Mouse (Mus musculus): ENCODE data around the gene Wee2.
A peak's percentile ranks its signal among the peaks of the same experiment; 100 is the strongest.

The Wee2 gene

DNA sequence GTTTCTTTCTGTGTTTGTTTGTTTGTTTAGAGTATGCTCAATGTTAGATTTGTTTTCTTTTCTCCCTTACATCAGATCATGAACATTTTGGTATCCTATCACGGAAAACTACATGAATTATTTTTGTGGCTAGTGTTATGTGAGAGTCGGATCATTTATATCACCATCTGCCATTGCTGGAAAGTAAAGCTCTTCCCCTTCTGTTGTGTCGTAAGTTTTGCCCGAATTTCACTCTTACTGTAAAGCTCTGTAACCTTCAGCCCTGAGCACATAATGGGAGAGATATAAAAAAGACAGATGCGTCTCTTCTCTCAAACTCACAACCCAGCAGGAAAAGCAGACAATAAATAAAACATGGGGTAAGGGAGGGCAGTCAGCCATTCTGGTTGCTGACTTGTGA lies at the start of gene Wee2:
Gene Wee2 (plus strand): TSS at position 153 of the 400 bp plus-strand sequence.
- DNase-seq (ENCODE audit: low read depth, low spot score) = no peak

DNA sequence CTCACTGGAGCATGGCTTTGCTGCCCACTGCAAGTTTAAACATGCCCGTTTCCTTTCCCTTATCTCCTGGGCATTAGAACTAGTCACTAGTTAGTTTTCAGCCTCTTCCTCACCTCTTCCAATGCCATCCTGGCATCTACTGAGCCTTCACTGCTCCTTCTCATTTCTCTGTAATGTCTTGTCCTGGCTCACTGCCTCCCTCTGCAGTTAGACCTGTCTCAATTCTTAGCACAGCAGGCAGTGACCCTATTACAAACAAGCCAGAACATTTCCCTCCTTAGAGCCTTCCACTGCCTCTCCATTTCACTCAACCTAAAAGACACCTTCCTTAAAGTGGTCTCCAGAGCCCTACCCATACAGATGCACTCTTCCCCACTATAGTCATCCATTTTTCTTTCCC lies 47.9 kb upstream of the Wee2 start:
- no peak for DNase-seq (ENCODE audit: low read depth, low spot score)

DNA sequence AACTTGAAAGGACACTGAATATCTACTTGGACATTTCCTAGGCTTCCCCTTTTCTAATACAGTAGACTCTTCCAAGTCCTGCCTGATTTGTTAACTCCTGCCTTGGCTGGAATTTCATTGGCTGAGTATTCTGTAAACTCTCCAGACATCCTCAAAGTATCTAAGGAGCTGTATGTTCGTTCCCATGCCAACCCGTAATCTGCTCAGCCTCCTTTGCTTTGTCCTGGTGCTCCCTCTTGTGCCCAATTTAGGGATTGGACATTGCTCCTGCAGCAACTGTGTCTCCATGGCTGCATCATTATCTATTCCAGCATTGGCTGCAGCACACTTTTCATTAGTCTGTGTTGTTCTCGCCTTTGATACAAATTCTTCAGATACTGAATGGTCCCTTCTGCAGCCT lies 45.7 kb upstream of the Wee2 start:
- peak; percentile 64 for DNase-seq (ENCODE audit: low read depth, low spot score)

DNA sequence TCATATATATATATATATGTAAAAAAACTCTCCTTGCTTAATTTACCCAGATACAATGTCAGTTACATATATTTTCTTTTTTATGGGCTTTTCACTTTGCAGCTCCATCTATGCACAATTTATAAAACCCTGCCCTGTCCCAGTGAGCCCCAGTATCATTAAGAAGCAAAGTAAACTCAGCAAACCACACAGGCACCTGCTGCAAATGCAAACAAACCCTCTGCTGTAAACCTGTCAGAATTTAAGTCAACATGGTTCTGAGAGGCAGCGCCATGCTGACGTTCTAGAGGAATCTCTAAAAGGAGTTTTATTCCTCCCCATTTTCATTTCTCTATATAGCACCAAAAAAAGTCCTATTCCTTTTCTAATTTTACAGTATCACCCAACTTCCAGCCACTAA lies 36.9 kb upstream of the Wee2 start:
- DNase-seq (ENCODE audit: low read depth, low spot score) = no peak

DNA sequence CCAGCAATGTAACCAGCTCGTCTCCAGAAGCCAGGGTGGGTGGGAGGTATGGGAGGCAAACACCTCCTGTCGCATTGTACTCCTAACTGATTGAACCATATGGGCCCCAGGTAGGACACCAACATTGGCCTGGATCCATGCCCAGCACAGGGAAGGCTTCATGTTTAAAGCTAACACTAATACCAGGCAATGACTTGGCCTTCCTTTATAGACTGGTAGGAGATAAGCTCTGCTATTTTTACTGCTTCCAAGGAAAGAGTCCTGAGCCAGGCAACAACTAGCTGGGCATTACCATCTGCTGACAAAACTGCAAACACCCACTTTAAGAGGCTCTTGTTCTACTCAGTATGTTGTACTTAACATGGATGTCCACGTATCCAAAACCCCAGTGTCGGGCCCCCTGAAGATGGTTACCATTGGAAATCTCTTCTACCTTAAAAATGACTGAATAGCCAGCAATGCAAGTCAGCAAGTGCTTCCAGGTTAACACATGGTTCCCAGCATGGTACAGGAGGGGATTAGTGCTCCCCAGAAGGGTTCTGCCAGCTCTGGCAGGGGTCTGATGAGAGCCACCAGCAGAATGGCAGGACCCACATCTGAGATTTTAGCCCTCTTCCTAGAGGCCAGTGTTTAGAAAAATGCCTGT lies 35.1 kb upstream of the Wee2 start:
- DNase-seq (ENCODE audit: low read depth, low spot score) = no peak

DNA sequence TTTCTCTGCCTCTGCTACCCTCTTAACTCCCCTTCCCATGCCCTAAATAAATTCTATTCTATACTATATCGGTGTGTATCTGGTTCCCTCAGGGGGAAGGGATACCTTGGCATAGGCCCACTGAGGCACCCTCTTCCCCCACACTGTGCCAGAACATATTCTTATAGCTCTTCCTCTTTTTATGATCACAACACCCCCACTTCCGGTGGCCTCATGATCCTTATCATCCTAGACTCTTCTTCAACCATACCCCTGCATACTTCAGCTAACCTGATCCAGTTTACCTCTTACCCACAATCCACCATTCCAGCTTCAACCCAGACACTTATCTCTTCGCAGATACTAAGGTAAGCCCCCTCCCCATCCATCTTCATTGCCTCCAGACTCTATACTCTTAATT lies 27.8 kb upstream of the Wee2 start:
- DNase-seq (ENCODE audit: low read depth, low spot score) = no peak

DNA sequence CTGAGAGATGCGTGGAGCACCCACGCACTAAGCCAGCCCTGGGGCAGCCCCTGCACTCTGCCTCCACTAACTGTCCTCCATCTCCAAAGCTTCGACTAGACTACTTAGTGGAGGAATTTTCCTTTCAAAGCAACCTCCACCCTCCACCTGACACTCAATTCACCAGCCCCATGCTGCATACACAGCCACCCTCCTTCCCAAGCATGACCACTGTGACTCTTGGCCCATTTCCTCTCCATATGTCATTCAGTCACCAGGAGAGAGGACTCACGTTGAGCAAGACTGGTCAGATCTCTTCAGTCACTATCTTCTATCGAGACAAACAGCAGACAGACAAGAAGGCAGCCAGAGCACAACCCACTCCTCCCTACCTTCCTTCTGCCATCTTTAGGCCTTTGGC lies 25.8 kb upstream of the Wee2 start:
- no peak for DNase-seq (ENCODE audit: low read depth, low spot score)

DNA sequence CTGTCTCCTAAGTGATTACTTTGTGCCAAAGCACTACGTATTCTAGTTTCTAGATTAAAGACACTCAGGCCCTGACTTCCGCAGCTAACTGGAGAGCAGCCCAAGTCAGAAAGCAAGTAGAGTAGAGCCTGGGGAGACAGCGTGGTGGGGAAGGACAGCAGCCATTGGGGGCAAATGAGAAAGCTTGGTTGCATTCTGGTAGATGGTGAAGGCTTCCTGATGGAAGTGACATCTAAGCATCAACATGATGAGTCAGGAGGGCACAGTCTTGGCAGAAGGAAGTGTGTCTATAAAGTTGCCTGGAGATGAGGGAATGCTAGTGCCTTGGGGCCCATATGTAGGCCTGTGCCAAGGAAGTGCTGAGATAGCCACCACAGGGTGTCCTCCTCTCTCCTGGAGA lies 25.3 kb upstream of the Wee2 start:
- DNase-seq (ENCODE audit: low read depth, low spot score) = no peak

DNA sequence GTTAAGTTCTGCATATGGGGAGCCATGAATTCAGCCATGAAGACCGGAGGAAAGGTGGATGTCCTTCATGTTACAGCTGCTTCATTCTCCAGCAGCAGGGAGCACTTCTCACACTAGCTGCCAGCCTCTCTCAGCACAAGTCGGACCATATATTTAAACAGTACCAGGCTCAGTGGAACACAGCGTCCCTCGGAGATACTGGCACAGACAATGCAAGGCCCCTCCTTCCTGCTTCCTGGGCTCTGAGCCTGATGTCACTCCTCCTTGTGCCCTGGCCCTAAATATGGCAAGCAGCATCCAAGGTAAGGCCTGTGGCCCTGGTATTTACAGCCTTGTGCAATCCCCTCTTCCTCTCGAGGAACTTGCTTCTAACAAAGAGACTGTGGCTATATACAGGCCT lies 23.1 kb upstream of the Wee2 start:
- DNase-seq (ENCODE audit: low read depth, low spot score) = no peak

DNA sequence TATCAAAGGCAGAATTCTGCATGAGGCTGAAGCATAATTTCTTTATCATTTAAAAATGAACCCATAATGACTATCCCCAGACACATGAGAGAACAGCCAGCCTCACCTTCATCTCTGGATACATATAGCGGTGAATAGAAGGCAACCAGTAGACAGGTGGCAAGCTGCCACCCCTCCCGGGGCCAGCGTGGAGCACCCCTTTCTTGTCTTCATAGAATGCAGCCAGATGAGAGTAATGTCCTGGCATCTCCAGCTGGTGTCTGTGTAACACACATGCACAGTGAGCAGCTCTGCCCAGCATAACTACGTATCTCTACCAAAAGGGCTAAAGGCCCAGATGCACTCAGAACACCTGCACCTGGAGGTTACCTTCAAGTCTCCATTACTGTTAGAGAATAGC lies 20.5 kb upstream of the Wee2 start:
- no peak for DNase-seq (ENCODE audit: low read depth, low spot score)

DNA sequence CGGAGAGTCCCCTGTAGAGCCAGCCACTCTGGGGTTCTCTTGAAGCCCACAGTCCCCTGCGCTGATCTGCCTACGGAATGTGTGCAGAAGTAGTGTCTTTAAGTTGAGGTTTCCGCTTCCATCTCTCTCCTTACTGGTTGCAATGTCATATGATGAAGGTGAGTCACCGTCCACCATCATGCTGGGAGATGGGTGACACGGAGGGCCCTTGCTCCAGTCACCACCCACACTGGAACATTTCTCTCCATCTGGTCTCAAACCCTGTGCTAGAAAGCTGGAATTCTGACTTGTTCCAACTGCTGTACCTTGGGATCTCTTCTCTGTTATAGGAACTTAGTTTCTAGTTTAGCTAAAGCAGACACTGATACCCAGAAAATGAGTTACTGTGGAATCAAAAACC lies 17.8 kb upstream of the Wee2 start:
- no peak for DNase-seq (ENCODE audit: low read depth, low spot score)

DNA sequence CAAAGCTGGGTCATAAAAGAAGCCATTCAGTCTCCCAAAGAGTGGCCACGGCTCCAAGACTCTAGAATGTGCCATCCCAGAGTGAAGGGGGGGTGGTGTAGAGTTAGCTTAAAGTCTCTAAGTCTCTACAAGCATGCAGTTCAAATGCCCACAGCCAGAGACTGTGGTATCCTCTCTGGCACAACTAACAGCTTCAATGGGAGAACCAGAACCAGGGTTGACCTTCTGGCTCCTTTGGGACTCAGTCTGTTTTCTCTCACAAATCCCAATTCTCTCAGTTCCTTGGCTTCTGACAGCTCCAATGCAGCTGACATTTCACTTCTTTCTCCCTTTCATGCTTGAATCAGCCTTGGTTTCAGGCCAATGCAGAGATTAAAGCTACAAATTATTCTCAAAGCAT lies 15.9 kb upstream of the Wee2 start:
- DNase-seq (ENCODE audit: low read depth, low spot score) = no peak

DNA sequence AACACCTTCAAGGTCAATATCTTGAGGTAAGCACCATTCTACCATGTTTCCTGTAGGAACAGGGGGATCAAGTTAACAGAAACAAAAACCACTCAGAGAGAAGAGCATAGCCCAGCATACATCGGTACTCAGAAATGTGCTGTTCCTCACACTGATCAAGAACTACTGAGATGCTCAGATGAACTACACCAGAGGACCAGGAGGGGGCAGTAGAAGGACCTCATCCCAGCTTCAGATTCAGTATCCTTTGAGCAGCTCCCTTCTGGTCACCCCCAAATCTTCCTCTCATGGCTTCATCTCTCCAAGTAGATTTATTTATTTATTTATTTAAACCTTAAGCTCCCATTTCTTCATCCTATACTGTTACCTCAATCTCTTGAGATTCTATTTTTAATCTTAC lies 15.1 kb upstream of the Wee2 start:
- DNase-seq (ENCODE audit: low read depth, low spot score) = peak; percentile 64

DNA sequence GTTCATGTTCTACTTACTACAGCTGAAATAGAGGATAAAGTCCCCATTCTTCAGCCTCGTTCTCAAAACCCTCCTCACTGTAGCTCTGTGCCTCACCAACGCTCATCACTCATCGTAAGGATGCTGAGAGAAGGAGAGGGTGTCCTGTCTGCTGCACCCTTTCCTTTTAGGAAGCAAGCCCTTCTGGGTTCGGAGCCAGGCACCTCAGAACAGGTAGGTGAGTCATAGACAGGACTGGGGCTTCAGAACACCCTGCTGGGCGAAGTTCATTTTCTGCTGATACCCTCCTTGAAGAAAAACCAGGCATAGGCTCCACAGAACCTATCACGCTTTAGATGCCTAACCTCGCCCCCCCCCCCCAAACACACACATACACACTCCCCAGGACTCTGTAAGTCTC lies 11.4 kb upstream of the Wee2 start:
- no peak for DNase-seq (ENCODE audit: low read depth, low spot score)

DNA sequence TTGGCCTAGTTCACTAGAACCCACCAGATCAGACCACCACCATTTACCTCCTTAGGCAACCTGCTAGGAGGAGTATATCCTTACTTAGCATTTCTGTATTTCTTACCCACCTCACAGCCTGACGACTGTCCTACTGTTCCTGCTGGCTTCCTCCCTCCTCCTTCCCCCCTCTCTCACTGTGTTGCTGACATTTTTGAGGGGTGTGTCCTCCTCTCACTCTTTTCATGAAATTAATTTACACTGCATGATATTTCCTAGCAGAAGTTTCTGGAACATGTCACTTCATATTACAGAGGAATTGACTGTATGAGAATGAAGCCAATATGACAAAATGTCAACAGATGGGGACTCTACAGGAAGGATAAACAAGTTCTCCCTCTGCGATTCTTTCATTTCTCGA lies 10.2 kb upstream of the Wee2 start:
- DNase-seq (ENCODE audit: low read depth, low spot score) = no peak

DNA sequence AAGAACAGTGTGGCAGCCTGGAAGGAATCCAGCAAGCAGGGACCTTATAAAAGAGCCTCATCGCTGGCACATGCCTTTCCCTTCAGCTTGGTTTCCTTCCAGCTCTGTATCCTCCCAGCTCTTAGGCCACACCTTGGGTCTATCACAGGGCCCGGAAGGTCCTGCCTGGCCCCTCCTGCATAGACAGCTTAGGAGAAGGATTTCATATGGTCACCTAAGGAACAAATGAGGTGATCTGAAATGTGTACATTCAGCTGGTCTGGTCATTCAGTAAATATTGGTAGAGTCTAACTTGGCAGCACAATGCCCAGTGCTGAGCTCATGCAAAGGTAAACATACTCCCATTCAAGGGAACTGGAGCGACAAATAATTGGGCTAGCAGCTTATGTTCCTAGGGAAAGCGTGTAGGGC lies 9.4 kb upstream of the Wee2 start:
- no peak for DNase-seq (ENCODE audit: low read depth, low spot score)

DNA sequence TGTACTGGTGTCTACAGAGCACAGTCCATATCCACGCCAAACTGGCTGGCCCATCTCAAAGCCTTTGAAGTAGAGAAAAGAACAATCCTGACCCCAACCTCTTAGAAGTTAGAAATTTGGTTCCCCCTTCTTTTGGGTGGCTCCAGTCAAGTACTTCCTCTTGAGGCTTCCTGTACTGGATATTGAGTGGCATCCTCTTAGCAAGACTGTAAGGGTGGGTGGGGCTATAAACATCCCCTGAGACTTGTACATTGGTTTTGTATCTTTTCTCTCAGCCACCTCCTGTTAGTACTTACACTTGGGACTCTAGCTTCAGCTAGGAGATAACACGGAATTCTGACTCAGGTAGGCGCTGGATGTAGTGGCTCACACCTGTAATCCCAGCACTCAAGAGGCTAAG lies 8.6 kb upstream of the Wee2 start:
- no peak for DNase-seq (ENCODE audit: low read depth, low spot score)

DNA sequence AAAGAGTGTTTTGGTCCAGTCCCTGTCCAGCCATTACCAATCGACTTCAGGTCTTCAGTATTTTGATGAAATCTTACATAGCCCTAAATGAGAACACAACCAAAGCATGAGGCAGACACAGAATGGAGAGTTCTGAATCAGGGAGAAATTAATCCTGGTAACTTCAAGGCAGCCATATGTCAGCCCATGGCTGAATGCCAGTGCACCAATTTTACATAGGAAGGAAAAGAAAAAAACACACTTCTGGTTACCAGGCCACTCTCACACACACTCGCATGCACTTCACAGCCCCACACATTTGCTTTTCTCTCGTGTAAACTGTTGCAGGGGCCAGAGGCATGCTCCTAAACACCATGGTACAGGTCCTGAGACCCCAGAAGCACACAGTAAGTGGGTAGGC lies 8.0 kb upstream of the Wee2 start:
- no peak for DNase-seq (ENCODE audit: low read depth, low spot score)

DNA sequence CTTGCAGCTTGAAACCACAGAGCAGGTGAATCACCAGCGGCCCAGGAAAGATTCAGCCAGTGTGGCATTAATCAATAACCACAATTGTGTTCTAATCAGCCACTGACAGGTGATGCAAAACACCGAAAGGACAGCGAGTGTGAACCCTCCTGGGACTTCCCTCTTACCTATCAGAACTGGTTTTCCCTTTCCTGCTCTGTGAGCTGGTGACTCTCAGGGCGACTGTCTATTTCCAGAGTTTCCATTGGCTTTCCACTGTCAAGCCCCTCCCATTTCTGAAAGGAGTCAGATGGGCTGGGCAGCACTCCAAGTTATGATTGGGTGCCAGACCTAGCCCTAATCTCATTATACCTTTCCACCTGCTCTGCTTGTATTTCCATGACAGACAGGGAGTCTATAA lies 7.5 kb upstream of the Wee2 start:
- no peak for DNase-seq (ENCODE audit: low read depth, low spot score)

DNA sequence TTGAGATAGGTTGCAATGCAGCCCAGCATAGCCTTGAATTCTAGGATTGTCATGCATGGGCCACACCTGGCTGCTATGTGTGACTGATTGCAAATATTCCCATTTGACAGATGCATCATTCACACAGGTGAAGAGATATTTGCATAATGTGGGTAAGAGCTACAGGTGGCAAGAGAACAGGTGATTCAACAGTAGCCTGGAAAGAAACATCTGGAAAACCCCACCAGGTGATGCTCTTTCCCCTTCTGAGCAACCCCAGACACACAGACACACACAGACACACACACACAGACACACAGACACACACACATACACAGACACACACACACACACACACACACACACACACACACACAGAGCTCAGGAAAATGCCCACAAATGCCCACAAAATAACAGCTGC lies 7.1 kb upstream of the Wee2 start:
- no peak for DNase-seq (ENCODE audit: low read depth, low spot score)

DNA sequence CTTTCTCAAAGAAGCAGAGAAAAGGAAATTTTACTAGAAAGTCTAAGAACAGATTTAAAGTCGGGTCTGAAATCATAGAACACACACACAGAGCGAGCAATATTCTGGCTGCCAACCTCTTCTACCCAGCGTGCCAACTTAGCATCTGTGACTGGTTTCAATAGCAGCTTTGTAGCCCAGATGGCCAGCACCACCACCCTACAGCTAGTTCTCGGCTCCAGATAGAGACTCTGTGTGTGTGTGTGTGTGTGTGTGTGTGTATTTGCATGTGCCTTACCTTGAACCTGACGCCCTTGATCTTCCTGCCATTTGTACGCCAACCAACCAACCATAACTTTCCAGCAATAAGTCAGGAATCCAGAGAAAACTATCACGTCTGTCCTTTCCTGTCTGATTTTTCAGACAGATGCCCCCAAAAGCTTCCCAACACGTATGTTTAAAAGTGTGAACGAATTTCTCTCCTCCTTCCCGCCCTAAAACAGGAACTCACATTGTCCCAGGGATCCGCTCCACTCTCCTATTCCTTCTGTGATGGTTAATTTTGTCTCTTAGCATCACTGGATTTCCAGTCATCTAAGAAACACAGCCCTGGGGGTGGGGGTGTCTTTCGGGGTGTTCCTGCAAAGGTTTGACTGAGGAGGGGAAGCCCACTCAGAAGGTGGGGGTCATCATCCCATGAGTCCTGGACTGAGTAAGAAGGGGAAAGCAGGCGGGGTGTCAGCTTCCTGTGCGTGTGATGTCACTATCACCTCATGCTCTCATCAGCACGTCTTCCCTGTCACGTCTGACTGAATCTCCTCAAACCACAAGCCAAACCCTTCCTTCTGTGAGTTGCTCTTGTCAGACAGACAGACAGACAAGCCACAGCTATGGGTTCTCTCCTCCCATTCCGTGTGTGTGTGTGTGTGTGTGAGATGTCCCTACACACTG lies 6.3 kb upstream of the Wee2 start:
- no peak for DNase-seq (ENCODE audit: low read depth, low spot score)

DNA sequence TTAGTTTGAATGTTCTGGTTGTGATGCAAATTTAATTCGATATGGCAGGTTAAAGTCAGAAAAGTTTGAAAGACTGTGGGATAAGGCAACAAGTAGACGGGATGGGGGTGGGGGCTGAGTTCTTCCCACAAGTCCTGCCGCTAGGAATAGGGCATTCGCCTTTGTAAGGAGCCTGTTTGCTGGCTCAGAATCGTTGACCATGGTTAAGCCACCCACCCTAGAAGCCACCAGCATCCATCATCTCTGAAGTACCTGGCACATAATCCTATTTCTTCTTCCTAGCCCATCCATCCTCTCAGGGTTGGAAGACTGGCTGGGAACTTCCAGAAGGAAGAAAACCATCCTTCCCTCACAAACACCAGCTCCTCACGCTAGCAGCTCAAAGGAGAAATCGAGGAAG lies 4.2 kb upstream of the Wee2 start:
- DNase-seq (ENCODE audit: low read depth, low spot score) = peak; percentile 17

All from ES-CJ7 (cell line).